Mouse (Mus musculus) embryo, embryonic 9.5 days (tissue): ENCODE data around the gene Tmem50a.

Experiments
- DNase-seq: peaks from one replicate; pipeline ENCODE4 v3.0.0-alpha.2; 2017; ENCODE audit errors: extremely low spot score

The Tmem50a gene

GRCm38 (mm10) chr4:134852438-134853255, 62.2 kb downstream of the Tmem50a start:
- peak; percentile 60 for DNase-seq

- no peak for DNase-seq
Measured at GRCm38 (mm10) chr4:134851876-134852275, 62.9 kb downstream of the Tmem50a start.

GRCm38 (mm10) chr4:134851236-134851635, 63.6 kb downstream of the Tmem50a start:
- no peak for DNase-seq

GRCm38 (mm10) chr4:134850551-134850950, 64.3 kb downstream of the Tmem50a start:
- no peak for DNase-seq
